Mouse (Mus musculus) embryonic facial prominence, embryonic 11.5 days (tissue): Measurements from ENCODE around the gene Notch1. TPM values are rescaled to one million over a fixed set of nuclear protein-coding genes. Genes with fewer than 3 reads are reported as not detected.

Experiments
- ATAC-seq: fragments of 200-750 bp; cut with Nextera tagmentation; replicated peaks from 2 replicates; pipeline ENCODE4 v1.8.0; 2017; ENCODE audit warnings: low read depth; ENCODE audit not compliant: insufficient number of reproducible peaks, low FRiP score, low TSS enrichment
- DNase-seq: peaks from one replicate; pipeline ENCODE4 v3.0.0-alpha.2; 2015; ENCODE audit warnings: low spot score
- H3K27ac ChIP-seq: fragments of 300-500 bp; sonication (generic); replicated peaks from 2 replicates; pipeline ENCODE4 v1.5.1; 2014; ENCODE audit warnings: mild to moderate bottlenecking, low read depth, low read length, control low read depth
- H3K27me3 ChIP-seq: fragments of 300-500 bp; sonication (generic); 2 replicates; pipeline ENCODE4 v1.6.1; 2014; ENCODE audit warnings: mild to moderate bottlenecking, low read length, moderate library complexity, mixed read lengths; ENCODE audit not compliant: control insufficient read depth, insufficient read depth
- H3K36me3 ChIP-seq: fragments of 300-500 bp; sonication (generic); replicated peaks from 2 replicates; pipeline ENCODE4 v1.6.1; 2014; ENCODE audit warnings: low read depth, mild to moderate bottlenecking, low read length, moderate library complexity, mixed read lengths; ENCODE audit not compliant: control insufficient read depth, insufficient read depth
- H3K4me1 ChIP-seq: fragments of 300-500 bp; sonication (generic); 2 replicates; pipeline ENCODE4 v1.6.1; 2014; ENCODE audit warnings: low read length, mixed read lengths; ENCODE audit not compliant: control insufficient read depth, insufficient read depth
- H3K4me2 ChIP-seq: fragments of 300-500 bp; sonication (generic); 2 replicates; pipeline ENCODE4 v1.6.1; 2014; ENCODE audit warnings: low read depth, mild to moderate bottlenecking, control low read depth, low read length, moderate library complexity
- H3K4me3 ChIP-seq: fragments of 300-500 bp; sonication (generic); 2 replicates; pipeline ENCODE4 v1.5.1; 2014; ENCODE audit warnings: low read depth, low read length, control low read depth
- H3K9ac ChIP-seq: fragments of 300-500 bp; sonication (generic); replicated peaks from 2 replicates; pipeline ENCODE4 v1.6.1; 2014; ENCODE audit warnings: mild to moderate bottlenecking, control low read depth, low read length
- H3K9me3 ChIP-seq: fragments of 300-500 bp; sonication (generic); replicated peaks from 2 replicates; pipeline ENCODE4 v1.6.1; 2016; ENCODE audit warnings: mild to moderate bottlenecking, low read length, inconsistent platforms, mixed read lengths; ENCODE audit not compliant: control insufficient read depth
- WGBS: fragments of 180-500 bp; shearing (Covaris S2); extraction: QIAGEN DNeasy Blood & Tissue Kit; methylation state at CpG from one replicate; pipeline ENCODE4 v1.1.7; 2014; 5-methylcytosine and 5-hydroxymethylcytosine counted together
- polyA plus RNA-seq: library from polyadenylated mRNA; unstranded; fragments of >200 nt; fragmentation: Nextera tagmentation; extraction: Ambion mirVana; gene quantifications from 2 replicates; pipeline ENCODE4 v1.2.1, GENCODE M21; 2014

The Notch1 gene
- polyA plus RNA-seq, 1 experiment from 2014 or later, result 17.2 TPM

DNA sequence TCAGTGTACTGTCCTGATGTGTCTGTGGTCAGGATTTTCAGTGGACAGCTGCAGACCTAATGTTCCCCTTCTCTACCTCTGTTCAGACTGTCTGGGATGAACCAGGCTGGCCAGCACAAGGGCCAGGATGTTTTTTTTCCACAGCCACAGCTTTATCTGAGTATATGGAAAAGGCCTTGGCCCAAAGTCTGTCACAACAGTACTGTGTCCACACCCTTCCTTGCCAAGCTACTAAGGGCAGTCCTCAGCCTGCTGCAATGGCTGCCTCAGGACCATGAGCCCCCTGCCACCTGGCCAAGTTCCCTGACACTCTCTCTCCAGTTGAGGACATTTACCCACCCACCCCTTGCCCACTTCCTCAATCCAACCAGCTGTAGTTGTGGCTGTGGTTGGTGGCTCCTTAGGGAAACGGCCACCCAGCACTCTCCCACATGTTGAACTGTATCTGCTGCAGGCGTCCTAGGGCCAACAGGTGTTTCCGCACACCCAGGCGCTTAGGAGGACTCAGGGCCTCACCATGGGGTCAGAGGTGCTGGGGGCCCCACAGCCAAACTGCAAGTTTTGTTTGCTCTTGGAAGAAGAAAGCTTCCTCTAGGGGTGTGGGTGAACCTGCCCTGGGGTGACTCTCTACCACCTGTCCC is 3.2 kb downstream of the Notch1 start:
- no peaks in the 10 kb centered on the region for H3K27me3 ChIP-seq
- H3K9ac ChIP-seq, result no peak overlapping the region
- no peak overlapping the region for H3K4me2 ChIP-seq
- 75% methylated on average over 4 of the region's 4 CpGs for WGBS
- H3K9me3 ChIP-seq, result no peaks in the 10 kb centered on the region
- H3K27ac ChIP-seq, result no peak overlapping the region
- no peaks in the 10 kb centered on the region for H3K36me3 ChIP-seq
- H3K4me1 ChIP-seq, result peaks cover 6% of the 10 kb centered on the region; the same call in 1 of the 2 replicates
- ATAC-seq, result no peak
- no peak for DNase-seq
- no peak overlapping the region for H3K4me3 ChIP-seq

GRCm38 (mm10) chr2:26508661-26509060 is 7.8 kb downstream of the Notch1 start:
- Histone ChIP-seq H3K4me1 (peaks cover 15% of the 10 kb centered on the region), H3K9me3 (no peaks in the 10 kb centered on the region), H3K9ac (no peak overlapping the region), H3K27ac (peak overlapping the region; percentile 82), H3K4me2 (no peak overlapping the region), H3K4me3 (no peak overlapping the region), H3K27me3 (no peaks in the 10 kb centered on the region), H3K36me3 (no peaks in the 10 kb centered on the region)
- DNase-seq (no peak), ATAC-seq (no peak)
- WGBS, result 57% methylated on average over 5 of the region's 5 CpGs

GRCm38 (mm10) chr2:26507961-26508391 is 8.5 kb downstream of the Notch1 start:
- DNase-seq (peak; percentile 82), ATAC-seq (no peak)
- H3K4me3 ChIP-seq, result no peak overlapping the region
- 5% methylated on average over 6 of the region's 6 CpGs for WGBS
- no peaks in the 10 kb centered on the region for H3K36me3 ChIP-seq
- H3K9ac ChIP-seq, result no peak overlapping the region
- H3K9me3 ChIP-seq, result no peaks in the 10 kb centered on the region
- peak overlapping the region; percentile 82 for H3K27ac ChIP-seq
- H3K27me3 ChIP-seq, result no peaks in the 10 kb centered on the region
- H3K4me2 ChIP-seq, result no peak overlapping the region
- H3K4me1 ChIP-seq, result peaks cover 15% of the 10 kb centered on the region

DNA sequence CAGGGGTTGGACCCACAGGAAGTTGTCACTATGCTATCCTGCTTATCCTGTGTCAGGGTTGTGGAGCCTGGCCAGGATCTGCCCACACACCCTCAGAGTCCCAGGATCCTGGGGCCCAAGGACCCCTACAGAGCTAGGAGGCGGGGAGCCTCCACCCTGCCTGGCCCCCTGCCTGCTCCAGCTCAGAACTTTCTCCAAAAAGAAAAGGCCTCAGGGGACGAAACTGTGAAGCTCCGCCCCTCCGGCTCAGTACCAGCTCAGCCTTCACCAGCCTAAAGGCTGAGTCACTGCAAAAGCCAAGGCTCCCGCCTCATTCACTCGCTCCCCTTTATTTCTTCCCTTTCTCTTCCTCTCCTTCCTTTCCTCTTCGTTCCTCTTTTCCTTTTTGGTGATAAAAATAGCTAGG is 9.0 kb downstream of the Notch1 start:
- no peak overlapping the region; the same call in 1 of the 2 replicates for H3K4me2 ChIP-seq
- H3K36me3 ChIP-seq, result no peaks in the 10 kb centered on the region
- DNase-seq (peak; percentile 84), ATAC-seq (no peak)
- WGBS, result 6% methylated on average over 7 of the region's 7 CpGs
- 0 out of 2 replicates have a peak overlapping the region, but pooled peaks have one; percentile 29 for H3K9ac ChIP-seq
- peaks cover 15% of the 10 kb centered on the region for H3K4me1 ChIP-seq
- no peak overlapping the region for H3K4me3 ChIP-seq
- no peaks in the 10 kb centered on the region for H3K27me3 ChIP-seq
- H3K27ac ChIP-seq, result peak overlapping the region; percentile 82
- H3K9me3 ChIP-seq, result no peaks in the 10 kb centered on the region

GRCm38 (mm10) chr2:26506746-26507280 is 9.7 kb downstream of the Notch1 start:
- peaks cover 15% of the 10 kb centered on the region for H3K4me1 ChIP-seq

GRCm38 (mm10) chr2:26504772-26505480 is 11.5 kb downstream of the Notch1 start:
- Histone ChIP-seq H3K4me2 (no peak overlapping the region; the same call in 1 of the 2 replicates), H3K4me1 (peaks cover 20% of the 10 kb centered on the region), H3K27me3 (no peaks in the 10 kb centered on the region), H3K9ac (no peak overlapping the region), H3K27ac (no peak overlapping the region), H3K4me3 (no peak overlapping the region), H3K9me3 (no peaks in the 10 kb centered on the region), H3K36me3 (no peaks in the 10 kb centered on the region)
- ATAC-seq (no peak), DNase-seq (no peak)
- WGBS, result 65% methylated on average over 9 of the region's 9 CpGs

More at GRCm38 (mm10) chr2:26506746-26507280, 9.7 kb downstream of the Notch1 start:
- Histone ChIP-seq H3K27ac (peak overlapping the region; percentile 82; the same call in 1 of the 2 replicates), H3K27me3 (no peaks in the 10 kb centered on the region), H3K9me3 (no peaks in the 10 kb centered on the region), H3K36me3 (no peaks in the 10 kb centered on the region), H3K9ac (no peak overlapping the region), H3K4me3 (no peak overlapping the region), H3K4me2 (no peak overlapping the region; the same call in 1 of the 2 replicates)
- ATAC-seq (no peak), DNase-seq (no peak)
- WGBS, result 73% methylated on average over 3 of the region's 3 CpGs

- WGBS, result 2% methylated on average over 56 of the region's 59 CpGs
- Histone ChIP-seq H3K36me3 (no peaks in the 10 kb centered on the region), H3K4me3 (peak overlapping the region; percentile 68), H3K27ac (0 out of 2 replicates have a peak overlapping the region, but pooled peaks have one; percentile 59), H3K27me3 (no peaks in the 10 kb centered on the region), H3K4me2 (peak overlapping the region; percentile 87), H3K4me1 (peaks cover 20% of the 10 kb centered on the region), H3K9me3 (no peaks in the 10 kb centered on the region), H3K9ac (peak overlapping the region; percentile 81)
- peak; percentile 46 for ATAC-seq
- DNase-seq, result peak; percentile 91
These were observed 12.5 kb downstream of the Notch1 start for GRCm38 (mm10) chr2:26503661-26504575.
